Mouse (Mus musculus) kidney, embryonic 14.5 days (tissue): Measurements from ENCODE around the gene Wnt9b. TPM values are rescaled to one million over a fixed set of nuclear protein-coding genes. Genes with fewer than 3 reads are reported as not detected.
A peak's percentile ranks its signal among the peaks of the same experiment; 100 is the strongest.

Source experiments
- ATAC-seq: fragments of 200-750 bp; cut with Nextera tagmentation; 2 replicates; pipeline ENCODE4 v1.8.0; 2017; ENCODE audit warnings: moderate number of reproducible peaks, mild to moderate bottlenecking, moderate TSS enrichment, moderate library complexity; ENCODE audit not compliant: low FRiP score, low TSS enrichment
- H3K27ac ChIP-seq: fragments of 300-500 bp; sonication (generic); 2 replicates; pipeline ENCODE4 v1.5.1; 2014; ENCODE audit warnings: low read depth, mild to moderate bottlenecking, low read length, moderate library complexity, mixed read lengths
- H3K27me3 ChIP-seq: fragments of 300-500 bp; sonication (generic); 2 replicates; pipeline ENCODE4 v1.6.1; 2014; ENCODE audit warnings: mild to moderate bottlenecking, low read length; ENCODE audit not compliant: control insufficient read depth, insufficient read depth
- H3K36me3 ChIP-seq: fragments of 300-500 bp; sonication (generic); 2 replicates; pipeline ENCODE4 v1.6.1; 2014; ENCODE audit warnings: low read length, mixed read lengths; ENCODE audit not compliant: control insufficient read depth, insufficient read depth
- H3K4me1 ChIP-seq: fragments of 300-500 bp; sonication (generic); 2 replicates; pipeline ENCODE4 v1.6.1; 2014; ENCODE audit warnings: low read length, mixed read lengths; ENCODE audit not compliant: control insufficient read depth, insufficient read depth
- H3K4me2 ChIP-seq: fragments of 300-500 bp; sonication (generic); replicated peaks from 2 replicates; pipeline ENCODE4 v1.6.1; 2014; ENCODE audit warnings: low read depth, mild to moderate bottlenecking, low read length
- H3K4me3 ChIP-seq: fragments of 300-500 bp; sonication (generic); 2 replicates; pipeline ENCODE4 v1.5.1; 2014; ENCODE audit warnings: mild to moderate bottlenecking, low read length
- H3K9ac ChIP-seq: fragments of 300-500 bp; sonication (generic); 2 replicates; pipeline ENCODE4 v1.6.1; 2014; ENCODE audit warnings: low read depth, mild to moderate bottlenecking, low read length, moderate library complexity
- H3K9me3 ChIP-seq: fragments of 300-500 bp; sonication (generic); 2 replicates; pipeline ENCODE4 v1.6.1; 2016; ENCODE audit warnings: low read length; ENCODE audit not compliant: control insufficient read depth
- WGBS: fragments of 180-500 bp; shearing (Covaris S2); extraction: QIAGEN DNeasy Blood & Tissue Kit; methylation state at CpG from one replicate; pipeline ENCODE4 v1.1.7; 2014; 5-methylcytosine and 5-hydroxymethylcytosine counted together
- polyA plus RNA-seq: library from polyadenylated mRNA; unstranded; fragments of >200 nt; fragmentation: Nextera tagmentation; extraction: Ambion mirVana; gene quantifications from 2 replicates; pipeline ENCODE4 v1.2.1, GENCODE M21; 2014

Wnt9b gene
- 4.9 and 8.4 TPM in 2 replicates for polyA plus RNA-seq

- Histone ChIP-seq H3K4me1 (0 out of 2 replicates have a peak, but pooled peaks cover 17% of the 10 kb centered on the region), H3K27ac (no peak within 1 kb of the TSS), H3K27me3 (peaks cover 71% of the 10 kb centered on the region), H3K4me3 (peak within 1 kb of the TSS; percentile 53), H3K36me3 (no peaks in the 10 kb centered on the region), H3K4me2 (peak within 1 kb of the TSS; percentile 67), H3K9ac (peak within 1 kb of the TSS; percentile 55), H3K9me3 (no peaks in the 10 kb centered on the region)
- WGBS: under 1% methylated on average over 65 of the region's 68 CpGs
- peak; percentile 88 for ATAC-seq
These were observed at the start of gene Wnt9b for GRCm38 (mm10) chr11:103749306-103750089. Wnt9b (minus strand) TSS chr11:103749821.

DNA sequence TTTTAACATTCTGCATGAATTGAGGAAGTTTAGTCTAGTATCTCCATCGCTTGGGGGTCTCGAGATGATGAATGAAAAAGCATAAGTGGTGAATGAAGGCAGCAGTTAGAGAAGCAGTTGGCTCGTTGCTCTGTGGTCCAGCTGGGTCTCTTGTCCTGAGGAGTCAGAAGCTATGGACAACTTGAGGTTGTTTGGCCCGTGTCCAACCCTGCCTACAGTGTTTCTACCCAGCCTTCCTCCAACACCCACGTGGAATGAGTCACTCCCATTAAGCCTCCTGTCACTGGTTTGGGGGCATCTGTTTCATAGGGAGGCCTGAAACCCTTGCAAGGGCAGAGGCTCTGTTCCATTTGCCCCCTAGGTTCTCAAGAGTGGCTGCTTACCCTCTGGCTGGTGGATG lies 40.3 kb upstream of the Wnt9b start:
- 64% methylated on average over 5 of the region's 5 CpGs for WGBS
- no peak overlapping the region for H3K9ac ChIP-seq
- no peak overlapping the region for H3K4me2 ChIP-seq
- H3K9me3 ChIP-seq: no peaks in the 10 kb centered on the region
- no peak overlapping the region for H3K27ac ChIP-seq
- H3K36me3 ChIP-seq: no peaks in the 10 kb centered on the region
- no peak overlapping the region for H3K4me3 ChIP-seq
- no peaks in the 10 kb centered on the region for H3K4me1 ChIP-seq
- no peak for ATAC-seq
- H3K27me3 ChIP-seq: peaks cover 24% of the 10 kb centered on the region

GRCm38 (mm10) chr11:103780152-103780551 lies 30.5 kb upstream of the Wnt9b start:
- H3K9ac ChIP-seq: no peak overlapping the region
- H3K36me3 ChIP-seq: no peaks in the 10 kb centered on the region
- 0 out of 2 replicates have a peak, but pooled peaks have one; percentile 16 for ATAC-seq
- peaks cover 29% of the 10 kb centered on the region for H3K27me3 ChIP-seq
- no peak overlapping the region for H3K27ac ChIP-seq
- H3K4me3 ChIP-seq: no peak overlapping the region
- no peak overlapping the region for H3K4me2 ChIP-seq
- no peaks in the 10 kb centered on the region for H3K9me3 ChIP-seq
- H3K4me1 ChIP-seq: no peaks in the 10 kb centered on the region; the same call in 1 of the 2 replicates
- WGBS: 29% methylated on average over 9 of the region's 9 CpGs

- Histone ChIP-seq H3K9ac (no peak overlapping the region), H3K4me3 (peak overlapping the region; percentile 36), H3K27me3 (peaks cover 83% of the 10 kb centered on the region), H3K9me3 (no peaks in the 10 kb centered on the region), H3K4me1 (peaks cover 11% of the 10 kb centered on the region; the same call in 1 of the 2 replicates), H3K4me2 (peak overlapping the region; percentile 45), H3K27ac (no peak overlapping the region), H3K36me3 (no peaks in the 10 kb centered on the region)
- ATAC-seq: no peak
- 1% methylated on average over 19 of the region's 19 CpGs for WGBS
These were observed 24.6 kb upstream of the Wnt9b start for GRCm38 (mm10) chr11:103774228-103774530.

DNA sequence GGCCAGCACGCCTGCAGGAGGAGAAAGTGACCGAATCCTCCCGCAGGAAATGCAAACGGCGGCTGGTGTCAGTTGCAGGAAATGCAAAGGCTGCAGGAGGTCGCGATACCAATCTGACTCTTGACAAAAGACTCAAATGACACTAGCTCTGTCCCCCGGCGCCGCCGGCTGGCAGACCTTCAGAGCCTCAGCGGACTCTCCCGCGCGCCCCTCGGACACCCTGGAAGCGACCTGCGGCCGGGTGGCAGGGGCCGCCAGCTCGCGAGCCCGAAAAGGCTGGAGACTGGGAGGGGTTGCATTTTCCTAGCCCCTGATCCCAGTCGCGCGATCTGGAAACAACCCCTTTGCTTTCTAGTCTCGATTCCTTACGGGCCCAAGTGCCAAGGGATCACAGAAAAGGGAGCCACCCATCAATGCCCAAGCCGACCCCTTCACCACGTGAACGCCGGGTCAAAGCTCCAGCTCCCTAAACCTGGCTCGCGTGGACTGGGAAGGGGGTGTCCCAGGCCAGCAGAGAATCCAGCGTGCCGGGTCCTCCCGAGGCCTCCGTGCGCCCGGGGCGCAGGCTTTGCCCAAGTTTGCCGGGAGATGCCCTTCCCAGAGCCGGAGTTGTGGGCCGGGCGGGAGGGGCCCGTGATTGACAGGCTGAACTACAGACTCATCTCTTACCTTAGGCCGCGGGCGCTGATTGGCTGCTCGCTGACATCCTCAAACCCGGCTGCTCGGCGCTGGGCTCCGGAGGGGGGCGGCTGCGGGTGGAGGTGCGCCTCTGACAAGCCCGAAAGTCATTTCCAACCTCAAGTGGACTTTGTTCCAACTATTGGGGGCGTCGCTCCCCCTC lies 24.0 kb upstream of the Wnt9b start, which contains the start of gene Wnt3:
TSS of gene Wnt3 (plus strand) at position 764 of the 841 bp plus-strand sequence.
- ATAC-seq: peak; percentile 18; the same call in 1 of the 2 replicates
- no peaks in the 10 kb centered on the region for H3K9me3 ChIP-seq
- peak within 1 kb of the TSS; percentile 36 for H3K4me3 ChIP-seq
- peaks cover 85% of the 10 kb centered on the region for H3K27me3 ChIP-seq
- H3K27ac ChIP-seq: no peak within 1 kb of the TSS
- WGBS: under 1% methylated on average over 60 of the region's 60 CpGs
- H3K4me1 ChIP-seq: peaks cover 11% of the 10 kb centered on the region; the same call in 1 of the 2 replicates
- H3K4me2 ChIP-seq: peak within 1 kb of the TSS; percentile 45
- H3K9ac ChIP-seq: peak within 1 kb of the TSS; percentile 23; the same call in 1 of the 2 replicates
- H3K36me3 ChIP-seq: no peaks in the 10 kb centered on the region

DNA sequence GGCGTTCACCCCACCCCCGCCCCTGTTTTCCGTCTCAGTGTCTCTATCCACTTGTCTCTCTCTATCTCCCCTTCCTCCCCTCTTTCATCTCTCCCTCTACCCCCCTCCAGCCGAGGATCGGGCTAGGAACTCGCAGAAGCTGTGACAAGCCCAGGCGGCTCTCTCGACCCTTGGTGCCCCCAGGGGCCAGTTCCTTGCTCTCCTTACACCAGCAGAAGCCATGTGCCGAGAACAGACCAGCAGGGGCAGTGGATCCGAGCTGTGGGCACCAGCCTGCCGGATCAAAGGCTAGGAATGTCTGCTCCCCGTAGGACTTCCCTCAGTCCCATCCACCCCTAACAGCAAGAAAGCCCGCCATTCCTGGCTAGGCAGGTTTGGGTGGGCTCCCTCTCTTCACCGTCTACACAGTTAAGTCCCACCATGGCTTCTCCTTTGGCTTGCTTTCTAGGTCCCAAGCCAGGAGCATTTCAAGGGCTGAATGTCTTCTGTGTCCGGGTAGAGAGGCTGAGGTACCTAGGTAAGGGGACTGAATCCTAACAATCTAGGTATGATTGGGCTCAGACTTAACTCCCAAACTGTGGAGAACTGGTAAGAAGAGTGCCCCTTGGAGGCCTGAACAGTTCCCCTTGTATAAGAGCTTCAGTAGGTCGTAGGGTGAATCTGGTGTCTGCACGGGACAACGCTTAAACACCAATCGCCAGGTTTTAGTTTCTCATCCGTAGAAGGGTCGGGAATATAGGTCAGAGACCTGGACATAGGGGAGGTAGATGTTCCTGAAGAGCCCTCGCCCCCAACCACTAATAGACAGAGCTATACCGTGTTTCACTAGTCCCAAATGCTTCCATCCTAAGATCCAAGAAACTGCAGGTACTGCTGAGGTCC lies 23.1 kb upstream of the Wnt9b start:
- peak overlapping the region; percentile 45 for H3K4me2 ChIP-seq
- H3K36me3 ChIP-seq: no peaks in the 10 kb centered on the region
- H3K9me3 ChIP-seq: no peaks in the 10 kb centered on the region
- H3K27me3 ChIP-seq: peaks cover 83% of the 10 kb centered on the region
- H3K4me1 ChIP-seq: peaks cover 11% of the 10 kb centered on the region; the same call in 1 of the 2 replicates
- WGBS: 1% methylated on average over 23 of the region's 23 CpGs
- no peak overlapping the region for H3K27ac ChIP-seq
- no peak; the same call in 1 of the 2 replicates for ATAC-seq
- H3K9ac ChIP-seq: no peak overlapping the region
- peak overlapping the region; percentile 36 for H3K4me3 ChIP-seq

DNA sequence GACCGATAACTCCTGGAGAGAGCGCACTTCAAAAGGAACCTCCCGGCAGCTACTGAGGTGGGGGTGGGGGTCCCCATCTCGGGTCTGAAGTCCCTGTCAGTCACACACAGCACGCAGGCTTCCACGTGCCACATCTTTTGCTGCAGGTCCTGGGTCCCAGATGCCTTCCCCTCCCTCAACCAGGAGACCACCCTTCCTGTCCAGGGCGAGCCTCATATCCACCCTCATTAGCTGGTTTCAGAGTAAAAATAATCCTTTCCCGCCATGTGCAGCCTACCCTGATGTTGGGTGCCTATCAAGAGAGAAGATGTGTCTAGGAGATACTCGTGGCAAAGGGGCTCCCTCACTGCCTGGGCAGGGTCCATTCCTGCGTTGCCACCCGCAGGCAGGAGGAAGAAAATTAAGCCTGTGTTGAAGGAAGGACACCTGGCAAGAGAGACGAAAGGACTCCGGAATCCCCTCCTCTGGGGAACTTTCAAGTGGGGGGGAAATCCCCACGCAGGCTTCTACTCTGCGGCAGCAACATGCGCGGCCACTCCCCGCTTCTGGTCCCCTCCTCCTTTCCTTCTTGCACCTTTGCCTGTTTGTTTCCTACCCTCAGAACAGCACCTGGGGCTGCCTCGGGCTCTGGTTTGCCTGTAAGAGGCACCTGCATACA lies 21.7 kb upstream of the Wnt9b start:
- Histone ChIP-seq H3K36me3 (no peaks in the 10 kb centered on the region), H3K9me3 (no peaks in the 10 kb centered on the region), H3K27ac (no peak overlapping the region), H3K9ac (no peak overlapping the region), H3K27me3 (peaks cover 69% of the 10 kb centered on the region), H3K4me3 (no peak overlapping the region), H3K4me1 (peaks cover 11% of the 10 kb centered on the region; the same call in 1 of the 2 replicates), H3K4me2 (no peak overlapping the region)
- WGBS: 1% methylated on average over 19 of the region's 19 CpGs
- no peak for ATAC-seq

DNA sequence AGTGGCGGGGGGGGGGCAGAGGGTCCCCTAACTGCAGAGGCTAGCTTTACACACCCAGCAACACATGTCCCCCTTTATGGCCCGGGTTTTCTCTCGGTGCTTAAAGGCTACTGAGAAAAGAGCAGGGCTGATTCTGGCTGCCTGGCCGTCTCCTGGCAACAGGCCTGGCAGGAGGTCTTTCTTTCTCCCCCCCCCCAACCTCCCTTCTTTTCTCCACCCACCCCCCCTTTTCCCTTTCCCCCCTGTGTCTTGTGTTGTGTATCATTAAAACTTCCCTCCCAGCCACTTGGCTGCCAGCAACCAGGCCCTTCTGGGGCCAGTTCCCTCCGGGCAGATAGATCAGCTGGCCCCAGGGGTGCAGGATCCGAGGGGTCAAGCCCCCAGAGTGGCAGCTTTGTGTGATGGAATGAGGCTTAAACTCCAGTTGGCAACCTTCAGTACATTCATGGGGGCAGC lies 16.0 kb upstream of the Wnt9b start:
- no peak overlapping the region for H3K27ac ChIP-seq
- no peaks in the 10 kb centered on the region for H3K36me3 ChIP-seq
- H3K9ac ChIP-seq: no peak overlapping the region
- no peak overlapping the region for H3K4me2 ChIP-seq
- WGBS: 16% methylated on average over 6 of the region's 6 CpGs
- no peaks in the 10 kb centered on the region for H3K9me3 ChIP-seq
- peaks cover 16% of the 10 kb centered on the region for H3K27me3 ChIP-seq
- ATAC-seq: no peak
- H3K4me3 ChIP-seq: no peak overlapping the region
- H3K4me1 ChIP-seq: no peaks in the 10 kb centered on the region
